Mouse (Mus musculus) embryonic facial prominence, embryonic 15.5 days (tissue): Measurements from ENCODE around the gene Bend7. TPM values are rescaled to one million over a fixed set of nuclear protein-coding genes. Genes with fewer than 3 reads are reported as not detected.

Source experiments
- ATAC-seq: fragments of 200-750 bp; cut with Nextera tagmentation; 2 replicates; pipeline ENCODE4 v1.8.0; 2017; ENCODE audit warnings: low read depth, moderate TSS enrichment; ENCODE audit not compliant: insufficient number of reproducible peaks, low FRiP score, low TSS enrichment
- H3K27ac ChIP-seq: fragments of 300-500 bp; sonication (generic); replicated peaks from 2 replicates; pipeline ENCODE4 v1.5.1; 2015; ENCODE audit warnings: mild to moderate bottlenecking, inconsistent platforms
- H3K27me3 ChIP-seq: fragments of 300-500 bp; sonication (generic); 2 replicates; pipeline ENCODE4 v1.6.1; 2015; ENCODE audit warnings: inconsistent platforms
- H3K36me3 ChIP-seq: fragments of 300-500 bp; sonication (generic); 2 replicates; pipeline ENCODE4 v1.6.1; 2015; ENCODE audit warnings: mild to moderate bottlenecking, inconsistent platforms
- H3K4me1 ChIP-seq: fragments of 300-500 bp; sonication (generic); 2 replicates; pipeline ENCODE4 v1.6.1; 2015; ENCODE audit warnings: inconsistent platforms
- H3K4me2 ChIP-seq: fragments of 300-500 bp; sonication (generic); replicated peaks from 2 replicates; pipeline ENCODE4 v1.6.1; 2015; ENCODE audit warnings: mild to moderate bottlenecking, inconsistent platforms
- H3K4me3 ChIP-seq: fragments of 300-500 bp; sonication (generic); replicated peaks from 2 replicates; pipeline ENCODE4 v1.5.1; 2015; ENCODE audit warnings: mild to moderate bottlenecking, inconsistent platforms
- H3K9ac ChIP-seq: fragments of 300-500 bp; sonication (generic); 2 replicates; pipeline ENCODE4 v1.6.1; 2015; ENCODE audit warnings: inconsistent platforms
- H3K9me3 ChIP-seq: fragments of 300-500 bp; sonication (generic); replicated peaks from 2 replicates; pipeline ENCODE4 v1.6.1; 2016; ENCODE audit warnings: inconsistent platforms
- WGBS: fragments of 180-500 bp; shearing (Covaris S2); methylation state at CpG from one replicate; pipeline ENCODE4 v1.1.7; 2015; 5-methylcytosine and 5-hydroxymethylcytosine counted together
- polyA plus RNA-seq: library from polyadenylated mRNA; unstranded; fragments of >200 nt; fragmentation: Nextera tagmentation; extraction: Ambion mirVana; gene quantifications from 2 replicates; pipeline ENCODE4 v1.2.1, GENCODE M21; 2015

Gene Bend7
- polyA plus RNA-seq, 1 experiment from 2014 or later, result 3.0 TPM

DNA sequence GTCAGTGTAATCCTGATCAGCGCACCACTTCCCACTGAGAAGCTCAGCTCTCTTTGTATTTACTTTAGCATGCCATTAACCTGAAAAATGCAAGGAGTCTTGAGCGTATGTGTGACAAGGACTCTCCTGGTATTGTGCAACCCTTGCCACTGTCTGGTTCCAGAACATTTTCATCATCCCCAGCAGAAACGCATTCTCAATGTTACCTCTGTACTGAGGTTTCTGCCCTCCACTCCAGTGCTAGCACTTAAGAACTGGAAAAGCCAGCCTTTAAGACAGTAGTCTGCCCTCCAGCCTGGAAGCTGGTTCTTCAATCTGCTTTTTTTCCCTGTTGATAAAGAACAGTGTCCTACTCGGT lies 19.1 kb downstream of the Bend7 start:
- Histone ChIP-seq H3K9me3 (no peaks in the 10 kb centered on the region), H3K9ac (no peak overlapping the region), H3K4me3 (no peak overlapping the region), H3K27me3 (no peaks in the 10 kb centered on the region), H3K4me1 (no peaks in the 10 kb centered on the region), H3K27ac (no peak overlapping the region), H3K4me2 (no peak overlapping the region), H3K36me3 (no peaks in the 10 kb centered on the region)
- WGBS, result 83% methylated on average over 4 of the region's 4 CpGs
- no peak for ATAC-seq

DNA sequence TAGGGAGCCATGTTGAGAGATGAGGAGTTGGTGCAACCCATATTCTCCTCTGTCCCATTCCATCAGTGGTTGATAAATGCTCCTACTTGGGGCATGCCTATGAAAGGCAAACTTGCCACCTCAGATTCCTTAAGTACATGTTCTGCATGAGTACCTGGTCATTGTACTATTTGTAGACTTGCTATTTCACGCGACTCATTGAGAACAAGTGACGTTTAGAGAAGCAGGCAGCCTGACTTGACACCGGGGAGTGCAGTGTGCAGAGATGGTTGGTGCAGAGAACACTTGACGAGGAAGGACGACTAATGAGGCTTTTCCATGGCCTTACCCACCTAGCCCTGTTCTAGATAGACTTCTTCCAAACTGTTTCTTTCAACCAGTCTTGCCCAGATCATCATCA lies 34.3 kb downstream of the Bend7 start:
- ATAC-seq, result no peak
- 96% methylated on average over 6 of the region's 6 CpGs for WGBS
- no peaks in the 10 kb centered on the region for H3K4me1 ChIP-seq

DNA sequence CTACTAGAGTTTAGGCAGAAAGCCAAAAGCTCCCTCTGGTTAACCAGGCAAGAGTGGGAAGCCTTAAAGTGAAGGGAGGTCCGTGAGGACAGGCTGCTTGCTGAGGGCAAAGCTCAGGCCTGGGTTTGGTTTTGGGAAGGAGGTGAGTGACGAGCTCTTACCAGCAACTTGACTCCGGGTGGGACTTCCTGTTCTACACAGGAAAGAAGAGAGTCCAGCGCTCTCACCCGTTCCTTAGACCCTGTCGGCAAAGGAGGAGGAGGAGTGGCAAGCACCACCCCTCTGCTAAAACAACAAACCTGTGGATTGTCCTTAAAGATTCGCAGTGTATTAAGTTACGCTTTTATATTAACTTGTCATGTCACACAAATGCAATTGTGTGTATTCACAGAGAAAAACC lies 38.1 kb downstream of the Bend7 start:
- 77% methylated on average over 8 of the region's 8 CpGs for WGBS
- Histone ChIP-seq H3K36me3 (no peaks in the 10 kb centered on the region), H3K9me3 (no peaks in the 10 kb centered on the region), H3K27ac (no peak overlapping the region), H3K27me3 (no peaks in the 10 kb centered on the region), H3K4me2 (no peak overlapping the region), H3K4me1 (no peaks in the 10 kb centered on the region), H3K4me3 (no peak overlapping the region), H3K9ac (no peak overlapping the region)
- ATAC-seq, result no peak

More for the DNA sequence above, 34.3 kb downstream of the Bend7 start:
- no peak overlapping the region for H3K9ac ChIP-seq
- H3K4me2 ChIP-seq, result no peak overlapping the region
- no peaks in the 10 kb centered on the region for H3K9me3 ChIP-seq
- H3K27ac ChIP-seq, result no peak overlapping the region
- no peaks in the 10 kb centered on the region for H3K36me3 ChIP-seq
- H3K4me3 ChIP-seq, result no peak overlapping the region
- H3K27me3 ChIP-seq, result no peaks in the 10 kb centered on the region

DNA sequence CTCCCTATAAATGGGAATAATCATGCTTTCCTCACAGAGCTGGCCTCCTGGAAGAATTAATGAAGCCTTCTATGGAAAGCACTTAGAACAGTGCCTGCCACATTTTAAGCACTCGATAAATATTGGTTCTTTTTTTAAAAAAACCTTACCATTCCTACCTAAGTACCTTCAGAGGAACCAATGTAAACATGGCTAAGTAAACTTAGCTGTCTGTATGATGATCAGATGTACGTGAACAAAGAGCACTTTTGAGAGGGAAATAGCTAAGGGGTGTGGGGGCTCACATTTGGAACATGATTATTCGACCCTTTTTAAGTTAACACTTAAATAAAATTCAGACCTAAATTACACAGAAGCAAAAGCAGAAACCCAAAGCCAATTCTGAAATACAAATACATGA lies 39.6 kb downstream of the Bend7 start:
- no peak overlapping the region for H3K4me2 ChIP-seq
- no peak for ATAC-seq
- 75% methylated on average over 3 of the region's 3 CpGs for WGBS
- no peaks in the 10 kb centered on the region for H3K9me3 ChIP-seq
- no peak overlapping the region for H3K9ac ChIP-seq
- no peaks in the 10 kb centered on the region for H3K27me3 ChIP-seq
- H3K4me3 ChIP-seq, result no peak overlapping the region
- no peaks in the 10 kb centered on the region for H3K36me3 ChIP-seq
- no peaks in the 10 kb centered on the region for H3K4me1 ChIP-seq
- no peak overlapping the region for H3K27ac ChIP-seq

DNA sequence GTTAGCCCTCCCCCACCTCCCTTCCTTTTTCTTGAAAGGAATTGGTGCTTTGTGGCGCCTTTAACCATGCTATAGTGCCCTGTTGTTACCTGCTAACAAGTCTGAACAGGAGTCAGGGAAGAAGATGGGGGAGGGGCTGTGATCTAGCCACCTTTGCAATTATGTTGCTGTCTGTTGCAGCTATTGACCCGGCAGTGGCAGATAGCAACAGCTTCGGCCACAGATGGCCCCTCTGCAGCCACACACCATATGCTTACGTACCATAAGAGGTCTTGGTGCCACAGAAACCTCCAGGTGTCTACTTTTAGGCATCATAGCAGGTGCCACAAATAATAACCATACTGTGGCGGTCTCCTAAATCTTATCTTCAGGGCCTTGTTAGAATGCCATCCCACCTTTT lies 43.1 kb downstream of the Bend7 start:
- Histone ChIP-seq H3K36me3 (no peaks in the 10 kb centered on the region), H3K4me2 (no peak overlapping the region), H3K9me3 (no peaks in the 10 kb centered on the region), H3K4me3 (no peak overlapping the region), H3K27me3 (no peaks in the 10 kb centered on the region), H3K4me1 (no peaks in the 10 kb centered on the region), H3K27ac (no peak overlapping the region), H3K9ac (no peak overlapping the region)
- no peak for ATAC-seq
- 71% methylated on average over 5 of the region's 5 CpGs for WGBS

DNA sequence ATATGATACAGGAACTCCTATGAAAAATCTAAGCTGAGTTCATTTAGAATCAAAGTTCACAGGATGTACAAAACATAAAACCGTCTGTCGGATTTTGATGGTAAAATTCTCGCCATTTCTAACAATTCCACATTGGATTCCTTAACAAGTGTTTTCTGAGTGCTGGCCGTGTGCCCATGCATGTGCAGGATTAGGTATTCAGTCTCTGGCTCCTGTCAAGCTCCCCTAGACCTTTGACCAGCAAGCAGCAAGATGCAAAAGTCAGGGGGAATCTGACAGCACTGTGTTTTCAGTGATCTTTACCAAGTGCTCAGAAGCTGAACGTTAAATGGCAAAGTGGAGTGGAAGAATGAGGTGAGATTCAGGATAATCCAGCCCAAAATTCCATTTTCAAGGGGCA lies 44.3 kb downstream of the Bend7 start:
- H3K27ac ChIP-seq, result no peak overlapping the region
- ATAC-seq, result no peak
- no peak overlapping the region for H3K4me2 ChIP-seq
- H3K9ac ChIP-seq, result no peak overlapping the region
- H3K4me3 ChIP-seq, result no peak overlapping the region
- H3K9me3 ChIP-seq, result no peaks in the 10 kb centered on the region
- no peaks in the 10 kb centered on the region for H3K27me3 ChIP-seq
- WGBS, result 72% methylated on average over 5 of the region's 5 CpGs
- H3K36me3 ChIP-seq, result no peaks in the 10 kb centered on the region
- no peaks in the 10 kb centered on the region for H3K4me1 ChIP-seq

DNA sequence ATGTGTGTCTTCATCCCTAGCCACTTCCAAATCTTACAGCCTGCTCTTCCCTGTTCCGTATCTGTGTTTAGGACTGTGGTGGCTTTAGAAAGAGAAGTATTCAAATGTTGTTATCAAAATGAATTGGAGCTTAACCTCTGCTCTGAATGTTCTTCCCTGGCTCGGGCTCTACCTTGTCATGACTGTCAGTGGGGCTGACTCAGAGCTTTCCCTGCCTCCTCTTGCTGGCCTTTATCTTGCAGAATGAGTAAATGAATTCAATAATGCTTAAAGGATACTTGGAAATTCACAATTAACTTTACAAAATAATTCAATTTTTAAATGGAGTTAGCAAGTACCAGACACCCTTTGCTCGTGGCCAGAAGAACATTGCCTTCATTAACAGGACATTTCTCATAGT lies 46.4 kb downstream of the Bend7 start:
- Histone ChIP-seq H3K27me3 (no peaks in the 10 kb centered on the region), H3K4me3 (no peak overlapping the region), H3K4me2 (no peak overlapping the region), H3K36me3 (no peaks in the 10 kb centered on the region), H3K9me3 (no peaks in the 10 kb centered on the region), H3K27ac (no peak overlapping the region), H3K4me1 (no peaks in the 10 kb centered on the region), H3K9ac (no peak overlapping the region)
- ATAC-seq, result no peak
- 81% methylated on average over 3 of the region's 3 CpGs for WGBS

DNA sequence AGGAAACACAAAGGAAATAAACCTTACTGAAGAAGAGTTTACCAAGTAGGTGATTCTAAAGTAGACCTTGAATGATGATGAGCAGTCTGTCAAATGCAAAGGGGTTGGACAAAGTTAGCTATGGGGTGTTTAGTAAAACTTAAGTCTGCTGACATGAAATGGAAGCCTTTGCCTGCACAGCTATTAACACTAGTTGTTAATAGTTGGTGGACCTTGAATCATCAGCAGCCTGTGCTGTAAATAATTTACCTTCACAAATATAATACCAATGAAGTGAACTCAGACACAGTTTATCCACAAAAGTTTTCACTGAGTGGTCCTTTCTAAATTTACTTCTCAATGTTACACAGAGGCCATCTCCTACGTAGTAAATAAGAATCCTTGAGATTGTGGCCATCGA lies 52.7 kb downstream of the Bend7 start:
- no peak overlapping the region for H3K4me3 ChIP-seq
- no peaks in the 10 kb centered on the region for H3K36me3 ChIP-seq
- no peak overlapping the region for H3K27ac ChIP-seq
- H3K4me2 ChIP-seq, result no peak overlapping the region
- H3K9me3 ChIP-seq, result no peaks in the 10 kb centered on the region
- no peak for ATAC-seq
- H3K4me1 ChIP-seq, result no peaks in the 10 kb centered on the region
- H3K9ac ChIP-seq, result no peak overlapping the region
- no peaks in the 10 kb centered on the region for H3K27me3 ChIP-seq
- WGBS, result 91% methylated on average over 2 of the region's 2 CpGs

DNA sequence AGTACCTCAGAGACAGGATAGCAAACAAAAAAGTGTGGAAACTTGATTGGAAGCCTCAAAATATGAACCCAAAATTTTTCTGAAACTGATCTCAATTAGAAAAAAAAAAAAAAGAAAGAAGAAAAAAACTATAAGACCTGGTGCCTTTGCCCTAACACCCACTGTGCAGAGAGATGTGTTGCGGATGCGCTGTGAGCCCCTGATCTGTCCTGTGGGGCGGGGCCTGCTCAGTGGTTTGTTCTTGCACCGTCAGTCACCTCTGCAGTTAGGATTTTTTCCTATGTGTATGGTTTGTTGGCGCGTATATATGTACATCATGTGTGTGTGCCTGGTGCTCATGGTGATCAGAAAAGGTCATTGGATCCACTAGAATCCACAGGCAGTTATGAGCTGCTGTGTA lies 56.3 kb downstream of the Bend7 start:
- no peak overlapping the region for H3K4me2 ChIP-seq
- H3K36me3 ChIP-seq, result no peaks in the 10 kb centered on the region
- H3K9ac ChIP-seq, result no peak overlapping the region
- WGBS, result 94% methylated on average over 6 of the region's 6 CpGs
- no peak for ATAC-seq
- H3K27ac ChIP-seq, result no peak overlapping the region
- H3K4me3 ChIP-seq, result no peak overlapping the region
- no peaks in the 10 kb centered on the region for H3K9me3 ChIP-seq
- H3K27me3 ChIP-seq, result no peaks in the 10 kb centered on the region
- no peaks in the 10 kb centered on the region for H3K4me1 ChIP-seq

DNA sequence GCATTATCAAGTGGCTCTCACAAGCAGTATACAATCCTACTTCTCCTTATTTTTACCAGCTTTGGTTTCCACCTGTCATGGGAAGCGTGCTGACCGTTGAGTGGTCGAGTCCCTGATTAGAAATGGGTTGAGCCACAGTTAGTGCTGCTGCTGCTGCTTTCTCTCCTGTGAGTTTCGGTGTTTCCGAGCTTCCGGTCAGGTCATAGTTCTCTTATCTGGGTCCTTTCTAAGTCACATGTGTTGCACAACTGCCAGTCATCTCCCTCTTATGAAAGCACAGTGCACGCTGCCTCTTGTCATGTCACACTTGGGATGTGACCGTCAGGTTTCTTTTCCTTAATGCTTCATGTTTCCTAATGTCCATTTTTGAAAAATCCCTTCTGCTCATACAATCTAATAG lies 59.7 kb downstream of the Bend7 start:
- no peak overlapping the region for H3K4me3 ChIP-seq
- no peak overlapping the region for H3K4me2 ChIP-seq
- no peak for ATAC-seq
- WGBS, result 87% methylated on average over 8 of the region's 8 CpGs
- no peaks in the 10 kb centered on the region for H3K36me3 ChIP-seq
- no peaks in the 10 kb centered on the region for H3K4me1 ChIP-seq
- H3K9me3 ChIP-seq, result no peaks in the 10 kb centered on the region
- H3K27me3 ChIP-seq, result no peaks in the 10 kb centered on the region
- no peak overlapping the region for H3K9ac ChIP-seq
- no peak overlapping the region for H3K27ac ChIP-seq

DNA sequence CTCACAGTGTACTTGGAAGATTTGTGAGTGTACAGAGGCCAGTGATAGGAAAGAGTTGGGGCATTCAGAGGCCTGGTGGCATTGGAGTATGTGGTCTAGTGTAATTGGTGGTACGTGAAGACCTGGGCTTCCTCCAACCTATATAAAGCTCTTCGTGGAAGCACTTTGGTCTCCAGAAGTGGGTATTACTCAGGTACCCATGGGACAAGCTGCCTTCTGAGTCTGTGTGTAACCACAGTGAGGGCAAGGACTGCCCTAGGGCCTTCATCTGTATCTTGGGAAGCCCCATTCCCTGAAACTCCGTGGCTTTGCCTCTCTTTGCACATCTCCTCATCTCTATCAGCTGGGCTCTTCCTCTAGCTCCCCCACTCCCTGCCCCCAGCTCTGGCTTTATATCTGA lies 64.0 kb downstream of the Bend7 start:
- H3K4me2 ChIP-seq, result no peak overlapping the region
- no peaks in the 10 kb centered on the region for H3K36me3 ChIP-seq
- no peaks in the 10 kb centered on the region for H3K9me3 ChIP-seq
- no peak overlapping the region for H3K4me3 ChIP-seq
- H3K9ac ChIP-seq, result no peak overlapping the region
- 72% methylated on average over 3 of the region's 3 CpGs for WGBS
- no peak overlapping the region for H3K27ac ChIP-seq
- H3K4me1 ChIP-seq, result no peaks in the 10 kb centered on the region
- ATAC-seq, result no peak
- no peaks in the 10 kb centered on the region for H3K27me3 ChIP-seq

DNA sequence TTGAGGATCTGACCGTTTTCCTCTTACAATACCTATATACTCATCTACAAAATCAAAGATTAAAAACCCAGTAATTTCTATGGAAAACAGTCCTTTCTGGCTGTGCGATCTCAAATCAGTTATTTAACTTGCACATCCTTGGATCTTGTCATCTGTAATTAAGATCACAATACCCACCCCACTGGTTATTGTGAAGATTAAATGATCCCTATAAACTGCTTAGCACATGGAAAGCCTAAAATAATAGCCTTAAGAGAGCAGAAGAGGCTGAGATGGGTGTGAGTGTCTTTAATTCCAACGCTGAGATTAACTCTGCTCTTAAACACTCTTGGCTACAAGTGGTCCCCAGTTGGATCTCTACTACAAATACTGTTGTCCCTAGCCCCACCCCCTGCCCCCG lies 64.8 kb downstream of the Bend7 start:
- H3K4me2 ChIP-seq, result no peak overlapping the region
- ATAC-seq, result no peak
- no peak overlapping the region for H3K4me3 ChIP-seq
- H3K9ac ChIP-seq, result no peak overlapping the region
- H3K9me3 ChIP-seq, result no peaks in the 10 kb centered on the region
- no peaks in the 10 kb centered on the region for H3K4me1 ChIP-seq
- no peak overlapping the region for H3K27ac ChIP-seq
- H3K36me3 ChIP-seq, result no peaks in the 10 kb centered on the region
- no peaks in the 10 kb centered on the region for H3K27me3 ChIP-seq
- 60% methylated on average over 4 of the region's 4 CpGs for WGBS
